Mouse (Mus musculus) forebrain, postnatal 0 days (tissue): ENCODE data around the gene Mrps11. TPM values are rescaled to one million over a fixed set of nuclear protein-coding genes. Genes with fewer than 3 reads are reported as not detected.

Experiments used
- ATAC-seq: fragments of 200-750 bp; cut with Nextera tagmentation; 2 replicates; pipeline ENCODE4 v1.8.0; 2017; ENCODE audit warnings: mild to moderate bottlenecking, moderate library complexity
- DNase-seq: peaks from one replicate; pipeline ENCODE4 v3.0.0-alpha.2; 2015
- H3K27ac ChIP-seq: fragments of 300-500 bp; sonication (generic); 2 replicates; pipeline ENCODE4 v1.5.1; 2014; ENCODE audit warnings: low read depth, mild to moderate bottlenecking, antibody characterized with exemption, low read length, moderate library complexity, mixed read lengths
- H3K27me3 ChIP-seq: fragments of 300-500 bp; sonication (generic); 2 replicates; pipeline ENCODE4 v1.6.1; 2014; ENCODE audit warnings: mild to moderate bottlenecking, low read length, mixed read lengths; ENCODE audit not compliant: insufficient read depth
- H3K36me3 ChIP-seq: fragments of 300-500 bp; sonication (generic); 2 replicates; pipeline ENCODE4 v1.6.1; 2014; ENCODE audit warnings: mild to moderate bottlenecking, moderate library complexity; ENCODE audit not compliant: insufficient read depth
- H3K4me1 ChIP-seq: fragments of 300-500 bp; sonication (generic); 2 replicates; pipeline ENCODE4 v1.6.1; 2014; ENCODE audit warnings: antibody characterized with exemption; ENCODE audit not compliant: insufficient read depth
- H3K4me2 ChIP-seq: fragments of 300-500 bp; sonication (generic); 2 replicates; pipeline ENCODE4 v1.6.1; 2014; ENCODE audit warnings: low read depth, mild to moderate bottlenecking, moderate library complexity
- H3K4me3 ChIP-seq: fragments of 300-500 bp; sonication (generic); 2 replicates; pipeline ENCODE4 v1.5.1; 2014; ENCODE audit warnings: low read depth, low read length, mixed read lengths
- H3K9ac ChIP-seq: fragments of 300-500 bp; sonication (generic); 2 replicates; pipeline ENCODE4 v1.6.1; 2014; ENCODE audit warnings: mild to moderate bottlenecking
- H3K9me3 ChIP-seq: fragments of 300-500 bp; sonication (generic); 2 replicates; pipeline ENCODE4 v1.6.1; 2016; ENCODE audit warnings: low read length
- CTCF ChIP-seq: sonication (generic); IDR thresholded peaks from 2 replicates; pipeline ENCODE4 v1.5.1; 2016; ENCODE audit warnings: antibody characterized with exemption, control low read depth, low read depth
- WGBS: fragments of 180-500 bp; shearing (Covaris S2); extraction: QIAGEN DNeasy Blood & Tissue Kit; methylation state at CpG from one replicate; pipeline ENCODE4 v1.1.7; 2014; 5-methylcytosine and 5-hydroxymethylcytosine counted together
- polyA plus RNA-seq: library from polyadenylated mRNA; unstranded; fragments of >200 nt; fragmentation: Nextera tagmentation; extraction: Ambion mirVana; gene quantifications from 2 replicates; pipeline ENCODE4 v1.2.1, GENCODE M21; 2015
- total RNA-seq: library from RNA; depleted of rRNA; stranded (reverse); fragments of >200 nt; gene quantifications from 2 replicates; pipeline ENCODE4 v1.2.3, GENCODE M21; 2014; rRNA removed

Gene Mrps11
- total and polyA plus RNA-seq, 2 experiments from 2014 or later = 44.7 to 70.4 TPM

DNA sequence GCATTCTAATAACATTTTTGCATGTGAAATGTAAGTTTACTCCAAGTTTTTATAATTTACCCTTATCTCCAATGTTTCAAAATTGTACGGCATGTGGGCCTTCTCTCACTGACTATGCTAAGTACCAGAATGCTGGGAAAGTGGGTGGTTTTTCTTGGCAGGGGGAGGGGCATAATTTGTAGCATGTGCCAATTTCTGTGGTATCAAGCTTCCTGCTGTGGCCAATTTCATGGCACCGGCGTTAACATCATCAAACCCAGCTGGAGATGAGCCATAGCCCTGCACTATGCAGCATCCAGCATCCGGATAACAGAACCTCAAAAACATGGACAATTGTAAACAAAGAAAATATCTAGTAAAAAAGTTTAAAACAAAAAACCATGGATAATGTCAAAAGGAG, 54.3 kb downstream of the Mrps11 start:
- no peak overlapping the region for H3K27ac ChIP-seq
- ATAC-seq (no peak), DNase-seq (no peak)
- 67% methylated on average over 4 of the region's 4 CpGs for WGBS
- H3K9ac ChIP-seq = no peak overlapping the region
- no peaks in the 10 kb centered on the region for H3K4me1 ChIP-seq
- no peak overlapping the region for H3K4me2 ChIP-seq
- no peak overlapping the region for H3K4me3 ChIP-seq
- TF ChIP-seq CTCF = no peak
- H3K36me3 ChIP-seq = peaks cover 33% of the 10 kb centered on the region
- H3K27me3 ChIP-seq = no peaks in the 10 kb centered on the region
- no peaks in the 10 kb centered on the region for H3K9me3 ChIP-seq

DNA sequence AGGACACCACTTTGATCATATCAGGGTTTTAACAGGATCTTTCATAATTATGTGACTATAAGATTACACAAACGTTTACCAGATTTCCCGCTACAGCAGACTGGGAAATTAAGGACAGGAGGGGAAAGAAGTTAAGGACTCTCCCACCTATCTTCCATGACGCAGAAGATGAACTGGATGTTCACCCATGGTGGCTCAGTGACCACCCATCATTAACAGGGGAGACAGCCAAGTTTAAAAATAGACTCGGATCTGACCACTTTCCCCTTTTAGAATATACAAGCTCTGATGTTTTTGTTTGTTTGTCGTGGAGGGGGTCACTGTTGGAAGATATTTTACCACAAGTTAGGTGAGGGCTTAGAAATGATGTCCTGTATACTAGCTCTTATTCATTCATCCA, 58.7 kb downstream of the Mrps11 start:
- Histone ChIP-seq H3K9me3 (no peaks in the 10 kb centered on the region), H3K36me3 (peaks cover 43% of the 10 kb centered on the region), H3K27ac (no peak overlapping the region), H3K4me3 (no peak overlapping the region), H3K9ac (no peak overlapping the region), H3K4me2 (no peak overlapping the region), H3K4me1 (peaks cover 8% of the 10 kb centered on the region; the same call in 1 of the 2 replicates), H3K27me3 (no peaks in the 10 kb centered on the region)
- DNase-seq (no peak), ATAC-seq (no peak)
- WGBS = 90% methylated on average over 5 of the region's 5 CpGs
- TF ChIP-seq CTCF = no peak

Other genes starting within 250 kb of the Mrps11 start
- gene Ntrk3, start 45.1 kb upstream of the Mrps11 start, total RNA-seq = 72.7 and 90.1 TPM in 2 replicates
- 16.3 and 28.5 TPM in 2 replicates for gene Ntrk3, start 45.1 kb upstream of the Mrps11 start, polyA plus RNA-seq
- gene Mrpl46, start 412 bp downstream of the Mrps11 start, total RNA-seq = 33.2 and 39.9 TPM in 2 replicates
- gene Mrpl46, start 412 bp downstream of the Mrps11 start, polyA plus RNA-seq = 63.9 and 74.8 TPM in 2 replicates
- 9.8 and 11.9 TPM in 2 replicates for gene Det1, start 64.1 kb downstream of the Mrps11 start, total RNA-seq
- gene Det1, start 64.1 kb downstream of the Mrps11 start, polyA plus RNA-seq = 6.2 and 7.0 TPM in 2 replicates
- 40.5 and 43.1 TPM in 2 replicates for gene Aen, start 112.7 kb downstream of the Mrps11 start, total RNA-seq
- gene Aen, start 112.7 kb downstream of the Mrps11 start, polyA plus RNA-seq = 57.7 and 58.9 TPM in 2 replicates
- 0.38 and 2.2 TPM in 2 replicates for gene Isg20, start 130.3 kb downstream of the Mrps11 start, total RNA-seq
- 0.87 and 1.6 TPM in 2 replicates for gene Isg20, start 130.3 kb downstream of the Mrps11 start, polyA plus RNA-seq